Mouse (Mus musculus): ENCODE results near the gene Rbm4b. TPM values are rescaled to one million over a fixed set of nuclear protein-coding genes. Genes with fewer than 3 reads are reported as not detected.

Gene Rbm4b
- total RNA-seq (2023) = 27.9 TPM

DNA sequence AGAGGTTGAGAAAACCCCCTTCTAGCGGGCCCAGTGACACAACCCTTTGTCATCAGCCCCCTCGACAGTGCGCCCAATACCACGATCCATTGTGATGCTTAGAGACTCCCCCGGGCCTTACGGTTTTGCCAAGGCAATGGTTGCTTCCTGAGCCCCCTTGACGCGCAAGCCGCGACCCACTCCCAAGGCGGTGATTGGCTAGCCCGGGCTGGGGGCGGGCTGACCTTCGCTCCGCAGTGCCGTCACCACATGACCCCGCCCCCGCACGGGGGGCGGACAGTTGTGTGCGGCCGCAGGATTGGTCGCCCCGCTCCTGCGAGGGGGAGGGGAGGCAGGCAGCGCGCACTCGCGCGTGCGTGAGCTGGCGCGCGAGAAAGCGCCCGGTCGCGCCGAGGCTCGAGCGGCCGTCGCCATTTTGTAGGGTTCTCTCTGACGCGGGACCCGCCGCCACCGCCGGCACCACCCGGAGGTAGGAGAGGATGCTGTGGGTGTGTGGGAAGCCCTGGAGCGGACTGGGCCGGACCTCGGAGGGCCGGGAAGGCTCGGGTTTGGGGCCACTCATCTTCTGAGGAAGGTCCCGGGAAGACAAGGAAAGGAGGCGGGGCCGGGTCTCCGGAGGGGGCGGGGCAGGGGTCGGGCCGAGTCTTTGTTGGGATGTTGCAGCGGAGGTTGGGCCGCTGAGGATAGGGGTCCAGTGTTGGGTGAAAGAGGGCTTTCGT, at the start of gene Rbm4b:
Gene Rbm4b (plus strand): TSS at position 305 of the 719 bp plus-strand sequence.

DNA sequence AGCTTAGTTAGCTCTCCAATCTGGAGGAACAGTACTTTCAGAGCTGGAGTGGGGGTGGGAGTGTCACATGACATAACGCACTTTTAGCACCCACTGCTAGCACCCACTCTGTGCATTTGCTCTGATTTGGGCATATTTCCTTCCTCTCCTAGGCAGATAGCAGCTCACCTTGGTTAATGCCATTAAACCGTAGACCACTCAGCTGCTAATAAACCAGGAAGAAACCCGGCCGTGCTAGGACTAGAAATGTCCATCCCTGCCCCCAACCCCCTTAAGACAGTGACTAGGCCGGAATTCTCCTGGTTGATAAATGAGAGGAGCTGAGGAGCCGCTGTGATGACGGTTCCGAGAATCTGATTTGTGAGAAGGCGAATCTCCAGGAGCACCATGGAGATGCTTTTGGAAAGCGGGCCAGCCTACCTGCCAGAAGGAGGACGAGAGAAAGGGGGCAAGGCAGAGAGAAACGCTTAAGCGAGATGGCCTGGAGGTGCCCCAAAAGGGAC, 45.1 kb upstream of the Rbm4b start, which contains the start of gene Sptbn2:
Gene Sptbn2 (plus strand): TSS at position 70 of the 503 bp plus-strand sequence.

GRCm38 (mm10) chr19:4793831-4794422, 37.6 kb downstream of the Rbm4b start, which contains the start of gene Rbm4:
Rbm4 (minus strand) TSS chr19:4793901.

GRCm38 (mm10) chr19:4811063-4811908, 55.0 kb downstream of the Rbm4b start, which contains the start of the genes Gm21992 and Rbm14:
Gm21992 (minus strand) TSS chr19:4811612.
Rbm14 (minus strand) TSS chr19:4811634.

Other genes with a start within 250 kb of the Rbm4b start
- gene Pcx, start 246.0 kb upstream of the Rbm4b start, total RNA-seq (2023) = 3.6 TPM
- gene Lrfn4, start 140.8 kb upstream of the Rbm4b start, total RNA-seq (2023) = 0.50 TPM
- gene Rce1, start 130.9 kb upstream of the Rbm4b start, total RNA-seq (2023) = 43.7 TPM
- not detected for gene Gm960, start 57.8 kb upstream of the Rbm4b start, total RNA-seq (2023)
- gene Sptbn2, start 45.3 kb upstream of the Rbm4b start, total RNA-seq (2023) = not detected
- gene Rbm4, start 37.4 kb downstream of the Rbm4b start, total RNA-seq (2023) = 81.1 TPM
- 26.8 TPM for gene Gm21992, start 55.1 kb downstream of the Rbm4b start, total RNA-seq (2023)
- 92.3 TPM for gene Rbm14, start 55.1 kb downstream of the Rbm4b start, total RNA-seq (2023)
- 42.2 TPM for gene Ccs, start 82.8 kb downstream of the Rbm4b start, total RNA-seq (2023)
- gene Ccdc87, start 82.9 kb downstream of the Rbm4b start, total RNA-seq (2023) = not detected
- gene Ctsf, start 98.6 kb downstream of the Rbm4b start, total RNA-seq (2023) = 11.4 TPM
- not detected for gene Actn3, start 121.4 kb downstream of the Rbm4b start, total RNA-seq (2023)
- gene Zdhhc24, start 122.2 kb downstream of the Rbm4b start, total RNA-seq (2023) = 4.9 TPM
- 2.5 TPM for gene Bbs1, start 150.1 kb downstream of the Rbm4b start, total RNA-seq (2023)
- gene Dpp3, start 171.8 kb downstream of the Rbm4b start, total RNA-seq (2023) = 57.1 TPM
- 1.9 TPM for gene Peli3, start 186.6 kb downstream of the Rbm4b start, total RNA-seq (2023)
- gene Mrpl11, start 205.7 kb downstream of the Rbm4b start, total RNA-seq (2023) = 31.1 TPM
- 0.29 TPM for gene Npas4, start 233.8 kb downstream of the Rbm4b start, total RNA-seq (2023)

Data from CD4-positive naive resting alpha-beta T cell, adult 76 days (primary cell).